Mouse (Mus musculus): ENCODE results near the gene Map3k21. TPM values are rescaled to one million over a fixed set of nuclear protein-coding genes. Genes with fewer than 3 reads are reported as not detected.

The Map3k21 gene
- total and polyA plus RNA-seq, 3 experiments: not detected

DNA sequence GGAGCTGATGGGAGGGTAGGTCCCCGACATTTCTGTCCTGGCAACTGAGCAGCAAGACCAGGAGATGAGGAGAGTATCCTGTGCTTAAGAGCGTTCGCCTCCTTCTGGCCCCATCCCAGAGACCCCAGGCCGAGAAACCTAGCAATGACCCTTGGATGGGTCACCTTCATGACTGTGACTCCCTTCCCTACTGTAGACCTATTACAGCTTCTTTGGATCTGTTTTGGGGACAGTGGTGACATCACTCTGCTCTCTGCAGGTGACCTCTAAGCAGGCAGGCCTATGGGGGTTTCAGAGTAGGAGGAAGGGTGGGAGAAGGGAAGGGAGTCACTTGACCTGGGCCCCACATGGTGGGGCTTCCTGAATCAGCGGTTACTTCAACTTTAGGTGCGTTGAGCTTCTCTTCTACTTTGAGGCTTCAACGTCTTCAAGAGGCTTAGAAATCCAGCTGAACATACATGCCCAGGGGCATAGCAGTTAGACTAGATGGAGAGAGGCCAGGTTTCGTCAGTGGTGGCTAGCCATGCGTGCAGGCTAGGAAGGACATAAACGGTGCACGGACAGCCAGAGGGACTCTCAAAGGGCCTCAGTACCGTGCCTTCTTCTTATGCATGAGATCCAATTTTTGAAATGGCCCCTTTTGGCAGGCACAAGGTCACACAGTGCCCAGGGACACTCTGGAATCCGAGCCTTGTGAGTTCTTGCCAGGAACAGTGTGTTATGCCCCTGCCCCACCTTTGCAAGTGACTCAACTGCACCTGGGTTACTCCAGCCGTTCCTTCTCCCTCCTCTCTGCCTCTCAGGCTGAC lies 86.0 kb downstream of the Map3k21 start:
- in situ Hi-C loops (cut with MboI; ENCODE audit: low pct_ligation_motif_present, low pct_unique_long_range_greater_than_20kb, low sequenced_read_pairs) (no loop called here), dilution Hi-C loops (cut with MboI; ENCODE audit: extremely low pct_ligation_motif_present, extremely low pct_unique_long_range_greater_than_20kb, low sequenced_read_pairs) (no loop called here)
- no peak for TF ChIP-seq MEF2A (IDR thresholded peaks at IDR 0.05; ENCODE audit: borderline replicate concordance, low read depth, low read length)
- TF ChIP-seq TCF12 (IDR thresholded peaks at IDR 0.05; ENCODE audit: low read depth, low read length): no peak
- no peak for TF ChIP-seq ETS1 (conservative IDR thresholded peaks at IDR 0.05; ENCODE audit: low read depth, low read length)
- TF ChIP-seq CHD1 (IDR thresholded peaks at IDR 0.05; ENCODE audit: low read depth, low read length): no peak
- TF ChIP-seq ZNF384 (IDR thresholded peaks at IDR 0.05; ENCODE audit: low read depth, low read length): no peak
- no peak for TF ChIP-seq POLR2A (IDR thresholded peaks at IDR 0.05; ENCODE audit: low read depth, low read length)
- no peak for TF ChIP-seq MYC (IDR thresholded peaks at IDR 0.05; ENCODE audit: low read depth, low read length)
- TF ChIP-seq PAX5 (IDR thresholded peaks at IDR 0.05; ENCODE audit: low read length): no peak
- TF ChIP-seq MAFK (IDR thresholded peaks at IDR 0.05; ENCODE audit: insufficient replicate concordance, low read length): no peak
- TF ChIP-seq TBP (conservative IDR thresholded peaks at IDR 0.05; ENCODE audit: low read depth, low read length): no peak
- TF ChIP-seq CHD2 (IDR thresholded peaks at IDR 0.05; ENCODE audit: low read length): no peak
- no peak for TF ChIP-seq JUND (conservative IDR thresholded peaks at IDR 0.05; ENCODE audit: low read depth, low read length)
- TF ChIP-seq USF2 (conservative IDR thresholded peaks at IDR 0.05; ENCODE audit: low read depth, low read length): no peak
- TF ChIP-seq NELFE (IDR thresholded peaks at IDR 0.05; ENCODE audit: low read depth, low read length): no peak
- no peak for TF ChIP-seq NRF1 (IDR thresholded peaks at IDR 0.05; ENCODE audit: low read depth, low read length)
- Histone ChIP-seq H3K27me3 (replicated peaks) (peaks cover 92% of the 10 kb centered on the region), H3K4me2 (ENCODE audit: insufficient read depth, low read depth, poor library complexity, severe bottlenecking) (no peak overlapping the region), H3K79me2 (replicated peaks; ENCODE audit: control insufficient read depth, extremely low read depth, insufficient read depth, poor library complexity, severe bottlenecking) (no peaks in the 10 kb centered on the region), H3K4me1 (ENCODE audit: control insufficient read depth in 1 of 2, insufficient read depth in 2 of 2) (no peaks in the 10 kb centered on the region), H3K9ac (ENCODE audit: insufficient read depth, low read depth) (no peak overlapping the region), H3K36me3 (replicated peaks in 1 of 2; ENCODE audit: control insufficient read depth in 1 of 2, insufficient read depth in 1 of 2, low read length in 1 of 2) (no peaks in the 10 kb centered on the region), H3K4me3 (replicated peaks in 1 of 3; ENCODE audit: low read depth in 2 of 3, low read length in 2 of 3, poor library complexity in 1 of 3) (no peak overlapping the region), H3K9me3 (replicated peaks; ENCODE audit: low read length) (no peaks in the 10 kb centered on the region), H3K27ac (ENCODE audit: insufficient read depth, low read depth) (no peak overlapping the region)
- no peak for DNase-seq (ENCODE audit: extremely low read depth)

DNA sequence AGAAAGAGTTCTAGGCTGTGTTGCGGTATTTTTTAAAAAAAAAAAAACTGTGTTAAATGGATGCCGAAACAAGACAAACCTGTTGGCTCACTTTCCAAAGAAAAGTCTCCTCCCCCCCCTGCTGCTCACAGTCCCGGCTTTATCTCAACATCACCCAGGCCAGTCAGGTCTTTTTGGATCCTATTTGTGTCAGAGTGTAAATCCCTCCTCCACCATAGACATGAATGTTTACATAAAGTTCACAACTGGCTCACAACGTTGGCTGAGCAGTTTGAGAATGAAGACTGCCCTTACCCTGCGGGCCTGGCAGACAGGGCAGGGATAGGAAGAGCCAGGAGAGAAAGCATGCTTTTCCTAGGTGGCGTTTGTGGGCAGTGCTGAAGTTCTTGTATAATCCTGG lies 86.7 kb downstream of the Map3k21 start:
- H3K9me3 ChIP-seq (replicated peaks; ENCODE audit: low read length): no peaks in the 10 kb centered on the region
- H3K27ac ChIP-seq (ENCODE audit: insufficient read depth, low read depth): no peak overlapping the region
- H3K4me2 ChIP-seq (ENCODE audit: insufficient read depth, low read depth, poor library complexity, severe bottlenecking): no peak overlapping the region
- H3K9ac ChIP-seq (ENCODE audit: insufficient read depth, low read depth): no peak overlapping the region
- peaks cover 89% of the 10 kb centered on the region for H3K27me3 ChIP-seq (replicated peaks)
- H3K4me1 ChIP-seq (ENCODE audit: control insufficient read depth in 1 of 2, insufficient read depth in 2 of 2): no peaks in the 10 kb centered on the region
- no peak for DNase-seq (ENCODE audit: extremely low read depth)
- no peak for TF ChIP-seq CHD2 (IDR thresholded peaks at IDR 0.05; ENCODE audit: low read length)
- no peak for TF ChIP-seq POLR2AphosphoS2 (IDR thresholded peaks at IDR 0.05; ENCODE audit: low read depth, low read length)
- TF ChIP-seq PAX5 (IDR thresholded peaks at IDR 0.05; ENCODE audit: low read length): no peak
- TF ChIP-seq ZKSCAN1 (IDR thresholded peaks at IDR 0.05; ENCODE audit: borderline replicate concordance, low read depth, low read length): no peak
- no peak for TF ChIP-seq IRF4 (IDR thresholded peaks at IDR 0.05; ENCODE audit: low read depth, low read length)
- TF ChIP-seq KAT2A (IDR thresholded peaks at IDR 0.05; ENCODE audit: insufficient replicate concordance, low read length): no peak
- no peak for TF ChIP-seq RCOR1 (conservative IDR thresholded peaks at IDR 0.05; ENCODE audit: low read depth, low read length)
- dilution Hi-C loops (cut with MboI; ENCODE audit: extremely low pct_ligation_motif_present, extremely low pct_unique_long_range_greater_than_20kb, low sequenced_read_pairs): no loop called here
- H3K36me3 ChIP-seq (replicated peaks in 1 of 2; ENCODE audit: control insufficient read depth in 1 of 2, insufficient read depth in 1 of 2, low read length in 1 of 2): no peaks in the 10 kb centered on the region
- no peaks in the 10 kb centered on the region for H3K79me2 ChIP-seq (replicated peaks; ENCODE audit: control insufficient read depth, extremely low read depth, insufficient read depth, poor library complexity, severe bottlenecking)
- in situ Hi-C loops (cut with MboI; ENCODE audit: low pct_ligation_motif_present, low pct_unique_long_range_greater_than_20kb, low sequenced_read_pairs): no loop called here
- no peak overlapping the region for H3K4me3 ChIP-seq (replicated peaks in 1 of 3; ENCODE audit: low read depth in 2 of 3, low read length in 2 of 3, poor library complexity in 1 of 3)

Other genes starting within 250 kb of the Map3k21 start
- gene Map10, start 240.6 kb upstream of the Map3k21 start, total RNA-seq (2012; rRNA removed): 5.1 and 6.7 TPM in 2 replicates
- 1.9 and 2.3 TPM in 2 replicates for gene Map10, start 240.6 kb upstream of the Map3k21 start, total RNA-seq (2014; rRNA removed)
- gene Map10, start 240.6 kb upstream of the Map3k21 start, polyA plus RNA-seq (2012; ENCODE audit: insufficient read length, low read depth): 1.3 and 1.4 TPM in 2 replicates
- 22.9 and 24.0 TPM in 2 replicates for gene Ntpcr, start 180.5 kb upstream of the Map3k21 start, total RNA-seq (2012; rRNA removed)
- 23.6 and 25.0 TPM in 2 replicates for gene Ntpcr, start 180.5 kb upstream of the Map3k21 start, total RNA-seq (2014; rRNA removed)
- gene Ntpcr, start 180.5 kb upstream of the Map3k21 start, polyA plus RNA-seq (2012; ENCODE audit: insufficient read length, low read depth): 15.1 and 17.0 TPM in 2 replicates
- gene Pcnx2, start 12.1 kb upstream of the Map3k21 start, total RNA-seq (2012; rRNA removed): not detected in 2 replicates
- not detected in 2 replicates for gene Pcnx2, start 12.1 kb upstream of the Map3k21 start, total RNA-seq (2014; rRNA removed)
- gene Pcnx2, start 12.1 kb upstream of the Map3k21 start, polyA plus RNA-seq (2012; ENCODE audit: insufficient read length, low read depth): not detected in 2 replicates
- gene Kcnk1, start 84.7 kb downstream of the Map3k21 start, total RNA-seq (2012; rRNA removed): not detected in 2 replicates
- not detected in 2 replicates for gene Kcnk1, start 84.7 kb downstream of the Map3k21 start, total RNA-seq (2014; rRNA removed)
- not detected in 2 replicates for gene Kcnk1, start 84.7 kb downstream of the Map3k21 start, polyA plus RNA-seq (2012; ENCODE audit: insufficient read length, low read depth)